Mouse (Mus musculus): ENCODE data around the gene Vwa8. TPM values are rescaled to one million over a fixed set of nuclear protein-coding genes. Genes with fewer than 3 reads are reported as not detected.

Vwa8 gene
- total RNA-seq, 2 experiments from 2014 or later: 12.2 to 19.9 TPM

GRCm38 (mm10) chr14:79202722-79203362, 354.0 kb downstream of the Vwa8 start:
- no peak for ATAC-seq (replicated peaks; ENCODE audit: low FRiP score, low TSS enrichment, poor library complexity, severe bottlenecking)

- ATAC-seq (replicated peaks; ENCODE audit: low FRiP score, low TSS enrichment, poor library complexity, severe bottlenecking): no peak
Measured at GRCm38 (mm10) chr14:79203496-79204158, 354.8 kb downstream of the Vwa8 start.

DNA sequence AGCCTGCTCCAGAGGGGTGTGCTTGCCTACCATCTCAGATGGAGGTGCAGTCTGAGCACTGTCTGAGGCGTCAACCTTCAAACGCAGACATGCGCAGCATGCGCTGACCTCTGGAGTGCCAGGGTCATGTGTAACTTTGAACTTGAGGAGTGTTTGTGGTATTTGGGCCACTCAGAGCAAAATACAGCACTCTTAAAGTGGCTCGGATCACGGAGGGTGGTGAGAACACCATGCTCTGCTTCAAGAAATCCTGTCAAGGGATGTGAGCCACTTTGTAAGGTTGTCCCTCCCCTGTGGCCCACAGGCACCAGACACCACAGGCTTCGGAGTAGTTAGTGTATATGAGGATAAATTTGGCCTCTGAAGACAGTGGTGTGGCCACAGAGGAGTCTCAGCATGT, 356.0 kb downstream of the Vwa8 start:
- ATAC-seq (replicated peaks; ENCODE audit: low FRiP score, low TSS enrichment, poor library complexity, severe bottlenecking): no peak

GRCm38 (mm10) chr14:79206210-79206609, 357.4 kb downstream of the Vwa8 start:
- ATAC-seq (replicated peaks; ENCODE audit: low FRiP score, low TSS enrichment, poor library complexity, severe bottlenecking): no peak

- no peak for ATAC-seq (replicated peaks; ENCODE audit: low FRiP score, low TSS enrichment, poor library complexity, severe bottlenecking)
Measured at GRCm38 (mm10) chr14:79208468-79208867, 359.6 kb downstream of the Vwa8 start.

DNA sequence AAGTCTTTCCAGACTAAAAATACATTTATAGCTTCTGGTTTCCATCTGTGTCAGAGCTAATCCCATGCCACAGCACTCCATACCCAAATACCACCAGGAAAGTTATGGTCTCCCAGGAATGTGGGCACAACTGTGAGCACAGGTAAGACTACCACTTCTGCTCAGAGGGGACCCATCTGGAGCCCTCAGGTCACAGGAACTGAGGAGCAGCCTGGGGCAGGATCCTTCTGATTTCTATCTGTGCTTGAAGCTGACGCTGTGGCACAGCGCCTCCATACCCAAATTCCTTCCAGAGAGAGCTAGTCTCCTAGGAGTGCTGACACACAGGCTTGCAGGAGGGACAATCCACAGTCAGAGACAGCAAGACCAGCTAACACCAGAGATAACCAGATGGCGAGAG, 361.0 kb downstream of the Vwa8 start:
- no peak for ATAC-seq (replicated peaks; ENCODE audit: low FRiP score, low TSS enrichment, poor library complexity, severe bottlenecking)

DNA sequence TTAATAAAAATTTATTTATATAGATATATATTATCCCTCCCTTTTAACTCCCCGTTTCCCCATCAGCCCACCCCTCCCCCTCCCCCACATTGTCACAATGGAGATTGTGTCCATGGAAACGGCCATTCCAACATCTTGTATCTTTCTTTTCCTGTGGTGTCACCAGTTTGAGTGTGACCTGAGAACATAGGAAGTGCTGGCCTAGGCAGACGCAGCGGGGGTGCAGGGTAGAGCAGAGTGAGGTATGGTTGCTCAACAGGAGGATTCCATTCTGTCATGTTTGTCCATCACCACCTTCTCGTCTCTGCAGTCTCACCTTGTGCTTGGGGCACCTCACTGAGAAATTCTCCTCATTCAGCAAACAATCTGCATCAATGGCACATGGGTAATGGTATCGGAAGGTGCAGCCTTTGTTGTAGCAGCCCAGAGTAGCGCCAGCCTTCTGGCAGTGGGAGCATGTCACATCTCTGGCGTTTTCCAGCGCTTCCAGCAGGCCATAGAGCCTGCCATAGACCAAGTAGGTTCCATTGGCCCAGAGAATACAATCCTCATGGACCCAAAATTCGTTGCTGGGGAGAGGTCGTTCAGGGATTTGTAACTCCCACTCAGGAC, 363.6 kb downstream of the Vwa8 start:
- no peak for ATAC-seq (replicated peaks; ENCODE audit: low FRiP score, low TSS enrichment, poor library complexity, severe bottlenecking)

GRCm38 (mm10) chr14:79214129-79214528, 365.3 kb downstream of the Vwa8 start:
- ATAC-seq (replicated peaks; ENCODE audit: low FRiP score, low TSS enrichment, poor library complexity, severe bottlenecking): no peak

DNA sequence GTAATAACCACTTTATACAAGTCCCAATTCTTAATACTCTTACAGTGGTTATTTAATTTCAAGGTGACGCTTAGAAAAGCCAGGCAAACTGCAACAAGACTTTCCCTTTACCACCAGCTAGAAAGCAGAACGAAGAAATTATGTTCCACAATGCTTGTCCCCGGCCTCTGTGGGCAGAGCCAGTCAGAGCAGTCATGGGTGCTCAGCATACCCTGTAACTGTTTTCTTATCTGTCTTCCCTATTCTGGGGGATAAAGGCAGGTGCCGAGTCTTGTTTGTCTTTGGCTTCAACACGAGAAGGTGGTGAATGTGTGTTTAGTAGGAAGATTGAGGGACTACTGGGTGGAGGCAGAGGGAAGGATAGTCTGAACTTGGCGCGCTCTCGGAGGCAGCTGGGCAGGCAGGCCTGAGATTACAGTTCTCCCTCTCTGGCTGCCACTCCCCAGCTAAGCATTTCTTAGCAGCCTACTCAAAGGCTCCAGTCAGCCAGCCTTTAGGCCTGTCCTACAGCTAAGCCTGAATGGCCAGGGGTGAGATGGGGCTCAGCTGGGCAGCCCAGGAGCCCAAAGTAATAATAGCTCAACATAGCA, 365.9 kb downstream of the Vwa8 start:
- peak; percentile 34; the same call in 1 of the 2 replicates for ATAC-seq (replicated peaks; ENCODE audit: low FRiP score, low TSS enrichment, poor library complexity, severe bottlenecking)

GRCm38 (mm10) chr14:79216366-79216765, 367.5 kb downstream of the Vwa8 start:
- ATAC-seq (replicated peaks; ENCODE audit: low FRiP score, low TSS enrichment, poor library complexity, severe bottlenecking): no peak

GRCm38 (mm10) chr14:79223431-79224036, 374.7 kb downstream of the Vwa8 start:
- no peak for ATAC-seq (replicated peaks; ENCODE audit: low FRiP score, low TSS enrichment, poor library complexity, severe bottlenecking)

GRCm38 (mm10) chr14:79225458-79225857, 376.6 kb downstream of the Vwa8 start:
- no peak for ATAC-seq (replicated peaks; ENCODE audit: low FRiP score, low TSS enrichment, poor library complexity, severe bottlenecking)

- ATAC-seq (replicated peaks; ENCODE audit: low FRiP score, low TSS enrichment, poor library complexity, severe bottlenecking): no peak
Measured at GRCm38 (mm10) chr14:79226056-79226455, 377.2 kb downstream of the Vwa8 start.

- no peak for ATAC-seq (replicated peaks; ENCODE audit: low FRiP score, low TSS enrichment, poor library complexity, severe bottlenecking)
Measured at GRCm38 (mm10) chr14:79226741-79227140, 377.9 kb downstream of the Vwa8 start.

- ATAC-seq (replicated peaks; ENCODE audit: low FRiP score, low TSS enrichment, poor library complexity, severe bottlenecking): no peak
Measured at GRCm38 (mm10) chr14:79227955-79228354, 379.1 kb downstream of the Vwa8 start.

DNA sequence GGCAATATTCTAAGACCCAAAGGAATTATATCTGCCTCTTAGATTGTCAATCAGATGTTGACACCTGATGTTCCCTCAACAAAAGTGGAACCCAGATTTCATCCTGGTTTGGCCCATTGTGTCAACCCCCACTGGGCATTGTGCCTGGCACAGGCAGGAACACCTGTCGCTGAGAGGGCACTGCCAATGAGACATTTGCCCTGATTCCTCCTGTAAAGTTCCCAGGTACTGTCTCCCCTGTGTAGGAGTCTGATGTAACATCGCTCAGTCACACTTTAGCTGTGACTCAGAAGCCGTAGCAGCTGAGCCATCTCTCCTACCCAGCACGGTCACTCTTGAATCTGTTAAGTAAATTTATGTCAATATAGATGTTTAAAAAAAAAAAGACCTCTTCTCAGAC, 382.8 kb downstream of the Vwa8 start:
- no peak for ATAC-seq (replicated peaks; ENCODE audit: low FRiP score, low TSS enrichment, poor library complexity, severe bottlenecking)

- ATAC-seq (replicated peaks; ENCODE audit: low FRiP score, low TSS enrichment, poor library complexity, severe bottlenecking): no peak
Measured at GRCm38 (mm10) chr14:79233697-79234096, 384.8 kb downstream of the Vwa8 start.

DNA sequence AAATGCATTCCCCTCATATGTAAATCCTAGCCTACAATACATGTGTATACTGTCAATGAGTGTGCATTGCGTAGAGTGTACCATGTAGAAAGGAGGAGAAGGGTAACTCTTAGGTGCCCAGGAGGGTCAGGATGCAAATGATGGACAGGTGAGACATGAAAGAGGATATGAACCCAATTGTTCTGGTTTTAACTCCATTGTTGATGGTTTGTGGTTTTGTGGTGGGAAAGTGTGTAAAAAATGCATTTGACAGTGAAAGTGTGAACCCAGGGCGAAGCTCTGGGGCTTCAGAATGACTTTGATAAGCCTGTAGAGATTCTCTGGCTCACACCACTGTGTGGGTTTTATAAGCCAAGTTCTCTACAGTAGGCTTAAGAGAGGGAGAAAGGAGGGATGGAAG, 385.7 kb downstream of the Vwa8 start:
- no peak for ATAC-seq (replicated peaks; ENCODE audit: low FRiP score, low TSS enrichment, poor library complexity, severe bottlenecking)

GRCm38 (mm10) chr14:79235157-79235556, 386.3 kb downstream of the Vwa8 start:
- no peak for ATAC-seq (replicated peaks; ENCODE audit: low FRiP score, low TSS enrichment, poor library complexity, severe bottlenecking)

DNA sequence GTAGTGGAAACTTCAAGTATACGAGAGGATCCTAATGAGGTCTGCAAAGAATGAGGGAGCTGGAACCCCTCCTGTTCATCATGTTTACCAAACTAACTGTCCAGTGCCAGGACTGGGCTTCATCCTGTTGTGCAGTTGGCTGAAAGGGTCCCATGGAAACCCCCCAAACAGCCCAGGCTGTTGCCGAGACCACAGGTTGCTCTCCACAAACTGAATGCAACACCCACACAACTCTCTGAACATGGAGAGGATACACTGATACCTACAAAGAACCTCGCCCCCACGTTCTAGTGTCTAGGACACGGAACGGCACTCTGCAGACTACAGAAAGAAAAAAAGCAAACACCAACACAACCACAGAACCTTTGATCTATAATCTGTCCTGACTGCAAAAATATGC, 387.4 kb downstream of the Vwa8 start:
- no peak for ATAC-seq (replicated peaks; ENCODE audit: low FRiP score, low TSS enrichment, poor library complexity, severe bottlenecking)

Data from megakaryocyte-erythroid progenitor cell, adult 5-6 weeks (primary cell).